Mouse (Mus musculus) CH12F3 (cell line): ENCODE results near the gene Rrp1.

Source experiments
- in situ Hi-C: fragments of 300-500 bp; cut with MboI; formaldehyde crosslinking; loops from 2 replicates; pipeline ENCODE4 v1.14.3; 2020; ENCODE audit warnings: low sequenced_read_pairs

The Rrp1 gene

DNA sequence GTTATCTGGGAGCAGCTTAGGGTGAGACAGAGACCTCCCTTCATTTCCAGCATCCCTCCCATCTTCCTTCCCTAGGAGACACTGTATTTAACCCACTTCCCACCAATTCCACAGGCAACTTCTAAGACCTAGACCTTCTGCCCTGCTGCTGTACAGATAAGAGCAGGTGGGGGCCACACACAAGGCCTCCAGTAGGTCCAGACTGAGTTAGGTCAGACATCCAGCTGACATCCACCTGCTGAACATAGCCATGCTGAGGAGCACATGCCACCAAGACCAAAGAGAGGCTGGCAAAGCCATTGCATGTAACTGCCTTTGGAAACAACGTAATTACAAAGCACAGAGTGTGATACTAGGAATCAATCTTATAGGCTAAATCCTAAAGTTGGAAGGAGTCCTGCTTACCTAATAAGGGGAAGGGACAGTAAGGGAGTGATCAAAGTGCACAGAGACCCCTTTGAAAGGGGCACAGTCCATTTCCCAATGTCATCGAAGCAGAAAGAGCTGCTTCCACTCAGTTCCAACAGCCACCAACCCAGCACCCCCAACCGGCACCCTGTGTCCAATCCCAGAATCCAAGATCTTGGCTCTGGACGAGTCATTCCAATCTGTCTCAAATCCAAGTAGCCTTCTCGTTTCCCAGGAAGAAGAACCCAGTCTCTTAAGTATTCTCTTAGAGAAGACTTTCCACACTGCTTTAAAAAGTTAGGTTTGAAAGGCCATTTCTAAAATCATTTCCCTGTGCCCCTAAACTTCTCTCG lies 61.9 kb downstream of the Rrp1 start:
- in situ Hi-C loops, result no loop called here
